Mouse (Mus musculus): Measurements from ENCODE around the gene Ebf1.
A peak's percentile ranks its signal among the peaks of the same experiment; 100 is the strongest.

The Ebf1 gene

DNA sequence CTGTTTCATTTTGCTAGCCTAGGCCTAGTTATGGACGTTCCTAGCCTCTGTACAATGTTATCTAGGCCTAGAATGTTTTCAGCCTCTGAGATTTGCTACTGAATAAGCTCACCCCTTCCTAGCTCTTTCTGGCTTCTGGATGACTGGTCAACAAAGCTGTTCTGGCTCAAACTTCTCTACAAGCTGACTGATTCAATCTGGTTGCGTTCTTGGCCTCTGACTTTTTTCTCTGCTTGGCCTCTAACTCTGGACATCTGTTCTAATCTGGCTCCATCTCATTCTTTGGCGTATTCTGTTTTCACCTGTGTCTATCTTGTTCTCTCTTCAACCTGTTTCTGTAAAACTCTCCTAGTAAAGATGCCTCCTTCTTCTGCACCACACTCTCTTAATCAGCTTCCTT is 400.4 kb downstream of the Ebf1 start:
- DNase-seq (ENCODE audit: low spot score in 2 of 2): peak; percentile 60 to 61

- no peak for DNase-seq (ENCODE audit: low spot score in 2 of 2)
Measured at GRCm38 (mm10) chr11:45026012-45026411, 408.9 kb downstream of the Ebf1 start.

GRCm38 (mm10) chr11:45026674-45027073 is 409.6 kb downstream of the Ebf1 start:
- DNase-seq (ENCODE audit: low spot score in 2 of 2): no peak

GRCm38 (mm10) chr11:45027076-45027475 is 410.0 kb downstream of the Ebf1 start:
- DNase-seq (ENCODE audit: low spot score in 2 of 2): no peak

DNA sequence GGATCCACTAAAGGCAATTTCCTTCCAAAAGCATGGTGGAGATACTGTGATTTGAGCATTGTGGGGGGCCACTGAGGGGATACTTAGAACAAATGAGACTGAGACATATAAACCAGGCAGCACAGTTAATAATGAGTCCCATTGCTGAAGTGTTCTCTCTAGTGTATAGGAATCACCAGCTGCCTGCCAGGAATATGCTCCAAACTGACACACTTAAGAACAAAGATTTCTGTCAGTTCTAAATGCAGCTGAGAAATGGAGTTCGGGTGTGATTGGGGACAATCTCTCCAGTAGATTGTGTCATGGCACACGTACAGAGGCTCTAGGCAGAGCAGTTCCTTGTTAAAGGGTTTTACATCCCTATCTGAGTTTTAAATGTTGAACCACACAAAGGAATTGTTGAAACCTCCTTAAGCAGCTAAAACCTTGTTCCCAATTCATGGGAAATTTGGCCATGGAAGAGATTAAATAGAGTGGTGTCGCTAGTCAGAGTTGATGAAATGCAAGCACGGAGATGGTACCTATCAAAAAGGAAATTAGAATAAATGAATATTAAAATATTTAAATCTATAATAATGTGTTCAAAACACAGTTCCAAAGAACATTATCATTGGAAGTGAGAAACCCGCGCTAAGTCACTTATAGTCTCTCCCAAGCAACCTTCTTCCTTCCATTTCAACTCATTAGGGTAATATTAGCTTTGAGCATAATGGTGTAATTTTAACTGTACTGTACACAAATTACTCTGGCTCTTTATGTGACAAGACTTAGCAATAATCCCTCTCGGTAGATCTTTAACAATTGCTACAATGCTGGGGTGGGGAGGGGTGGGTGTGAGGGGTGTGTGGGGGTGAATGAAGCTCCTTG is 438.9 kb downstream of the Ebf1 start:
- no peak for DNase-seq (ENCODE audit: low spot score in 2 of 2)
